Mouse (Mus musculus): Measurements from ENCODE around the gene Robo1.
A peak's percentile ranks its signal among the peaks of the same experiment; 100 is the strongest.

The Robo1 gene

DNA sequence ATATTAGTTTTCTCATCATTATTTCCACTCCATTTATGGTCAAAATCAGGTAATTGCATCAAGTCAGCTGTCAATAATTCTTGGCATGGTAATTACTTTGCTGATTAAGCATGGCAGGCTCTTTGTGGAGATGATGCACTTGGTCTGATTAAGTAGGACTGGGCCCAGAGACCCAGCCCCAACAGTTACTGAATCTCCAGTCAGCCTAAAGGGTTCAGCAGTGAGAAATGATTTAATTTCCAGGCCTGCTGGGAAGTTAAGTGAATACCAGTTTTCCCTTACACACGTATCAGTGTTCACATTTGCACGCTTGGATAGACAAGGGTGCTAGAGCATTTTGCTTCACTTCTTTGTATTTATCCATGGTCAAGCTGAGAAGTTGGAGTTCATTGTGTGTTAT, 526.2 kb downstream of the Robo1 start:
- DNase-seq, result no peak

DNA sequence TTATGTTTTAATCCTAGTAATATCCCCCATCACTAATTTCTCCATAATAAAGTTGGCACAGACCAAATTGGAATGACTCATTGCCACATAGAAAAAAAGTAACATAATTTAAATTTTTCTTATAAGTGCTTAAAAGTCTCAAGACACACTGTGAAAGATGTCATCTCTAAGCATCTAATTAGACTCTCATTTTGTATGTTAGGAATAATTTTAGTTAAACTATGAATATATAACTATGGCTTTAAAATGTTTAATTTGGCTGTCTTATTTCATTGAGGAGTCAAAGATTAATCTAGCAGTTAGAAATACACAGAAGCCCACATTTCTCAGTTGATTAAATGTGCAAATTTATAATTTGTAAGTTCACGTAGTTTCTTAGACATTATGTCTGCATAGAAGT, 530.9 kb downstream of the Robo1 start:
- DNase-seq, result no peak

DNA sequence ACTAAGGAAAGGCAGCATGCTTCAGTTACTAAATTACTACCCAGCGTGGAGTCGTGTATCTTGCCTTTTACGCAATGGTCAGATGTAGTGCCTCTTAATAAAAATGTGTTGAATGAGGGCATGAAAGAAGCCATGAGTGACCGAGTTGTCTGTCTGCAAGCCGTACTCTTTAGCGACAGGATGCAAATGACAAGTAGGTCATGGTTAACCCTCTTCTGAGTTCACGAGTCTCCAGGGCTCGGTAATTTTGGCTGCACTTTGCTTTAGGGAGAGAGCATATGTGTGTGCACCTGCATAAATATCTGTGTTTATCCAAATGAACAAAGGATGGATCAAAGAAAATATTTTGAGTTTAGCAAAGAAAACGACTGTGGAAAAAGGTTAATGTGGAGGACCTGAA, 533.0 kb downstream of the Robo1 start:
- peak; percentile 40 for DNase-seq

DNA sequence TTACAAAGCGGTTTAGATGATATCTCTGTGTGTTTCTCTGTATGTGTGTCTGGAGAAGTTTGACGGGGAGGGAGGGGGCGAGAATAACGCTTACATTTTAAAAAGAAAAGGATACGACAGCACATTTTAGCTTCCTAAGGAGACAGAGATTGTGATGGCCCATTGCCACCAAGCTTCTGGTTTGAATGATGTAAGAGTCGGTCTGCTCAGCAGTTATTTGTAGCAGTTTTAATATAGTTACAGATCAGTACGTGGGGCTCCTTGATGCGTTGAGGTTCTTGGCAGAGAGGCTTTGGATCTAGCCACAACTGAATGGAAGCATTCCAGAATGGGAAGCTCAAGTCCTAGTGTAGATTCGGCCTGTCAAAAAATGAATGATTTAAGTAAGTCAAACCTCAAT, 546.0 kb downstream of the Robo1 start:
- DNase-seq, result peak; percentile 25

DNA sequence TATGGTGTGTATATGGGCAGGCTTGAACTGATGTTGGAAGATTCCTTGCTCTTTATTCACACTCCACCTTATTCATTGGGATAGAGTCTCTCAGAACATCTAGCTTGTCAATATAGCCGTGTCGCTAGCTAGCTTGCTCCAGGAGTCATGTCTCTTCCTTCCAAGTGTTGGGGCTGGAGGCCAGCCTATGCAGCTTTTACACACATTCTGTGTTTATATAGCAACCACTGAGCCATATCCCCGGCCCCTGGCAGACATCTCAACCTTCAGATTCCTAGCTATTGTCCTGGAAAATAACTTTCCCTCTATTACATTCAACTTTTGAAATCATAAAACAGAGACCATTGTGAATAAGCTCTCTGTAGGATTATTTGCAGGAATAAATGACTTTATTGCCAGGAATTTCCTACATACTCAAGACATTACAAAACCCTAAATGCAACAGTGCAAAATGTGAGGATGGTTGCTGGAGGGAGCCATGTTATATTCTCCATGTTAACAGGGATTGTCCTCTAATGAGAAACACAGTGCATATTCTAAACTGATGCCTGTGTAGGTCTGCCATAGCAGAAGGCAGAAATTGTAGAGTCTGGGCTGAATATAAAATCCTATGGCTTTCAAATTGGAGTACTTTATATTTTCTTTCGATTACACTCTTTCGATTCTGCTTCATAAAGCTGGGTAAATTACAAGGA, 546.9 kb downstream of the Robo1 start:
- DNase-seq, result no peak

DNA sequence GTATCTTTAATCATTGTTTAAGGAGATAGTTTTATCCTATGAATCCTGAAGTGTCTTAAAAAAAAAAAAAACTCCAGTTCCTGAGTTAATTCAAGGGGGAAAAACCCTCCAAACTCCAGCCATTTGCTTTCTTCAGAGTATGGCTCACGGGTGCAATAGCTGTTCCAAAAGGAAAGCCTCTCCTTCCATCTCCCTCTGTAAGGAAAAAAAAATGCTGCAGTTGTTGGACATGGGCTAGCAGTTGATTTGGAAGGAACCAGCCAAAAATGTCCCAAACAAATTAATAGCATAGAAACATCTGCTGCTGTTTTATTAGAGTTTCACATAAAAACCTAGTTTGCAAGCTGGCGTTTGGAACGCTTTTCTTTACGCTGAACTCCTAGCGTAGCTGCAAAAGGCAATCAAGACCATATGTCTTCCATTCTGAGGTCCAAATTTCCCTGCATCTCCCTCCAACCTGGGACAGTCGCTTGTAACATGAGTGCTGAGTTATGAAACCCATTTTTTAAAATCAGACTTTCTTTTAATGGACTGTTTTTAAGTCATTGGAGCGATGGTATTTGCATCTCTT, 553.7 kb downstream of the Robo1 start:
- no peak for DNase-seq

DNA sequence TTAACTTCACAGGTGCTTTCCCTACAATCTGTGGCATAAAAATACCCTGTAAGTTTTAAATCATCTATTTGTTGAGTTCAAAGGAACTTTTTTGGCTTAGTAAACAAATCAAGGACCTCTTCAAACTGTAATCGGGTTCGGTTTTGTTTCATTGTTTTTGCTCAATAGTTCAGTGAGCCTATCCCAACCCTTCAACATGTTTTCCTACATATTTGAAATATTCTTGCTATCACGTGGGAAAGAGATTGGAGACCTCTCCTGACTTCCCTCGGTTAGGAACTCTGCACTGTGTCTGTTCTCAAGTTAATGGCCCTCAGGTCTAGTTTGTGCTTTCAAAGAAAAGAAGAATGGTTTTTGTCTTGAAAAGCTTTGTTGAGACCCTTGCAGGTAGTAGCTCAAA, 557.9 kb downstream of the Robo1 start:
- DNase-seq, result no peak

DNA sequence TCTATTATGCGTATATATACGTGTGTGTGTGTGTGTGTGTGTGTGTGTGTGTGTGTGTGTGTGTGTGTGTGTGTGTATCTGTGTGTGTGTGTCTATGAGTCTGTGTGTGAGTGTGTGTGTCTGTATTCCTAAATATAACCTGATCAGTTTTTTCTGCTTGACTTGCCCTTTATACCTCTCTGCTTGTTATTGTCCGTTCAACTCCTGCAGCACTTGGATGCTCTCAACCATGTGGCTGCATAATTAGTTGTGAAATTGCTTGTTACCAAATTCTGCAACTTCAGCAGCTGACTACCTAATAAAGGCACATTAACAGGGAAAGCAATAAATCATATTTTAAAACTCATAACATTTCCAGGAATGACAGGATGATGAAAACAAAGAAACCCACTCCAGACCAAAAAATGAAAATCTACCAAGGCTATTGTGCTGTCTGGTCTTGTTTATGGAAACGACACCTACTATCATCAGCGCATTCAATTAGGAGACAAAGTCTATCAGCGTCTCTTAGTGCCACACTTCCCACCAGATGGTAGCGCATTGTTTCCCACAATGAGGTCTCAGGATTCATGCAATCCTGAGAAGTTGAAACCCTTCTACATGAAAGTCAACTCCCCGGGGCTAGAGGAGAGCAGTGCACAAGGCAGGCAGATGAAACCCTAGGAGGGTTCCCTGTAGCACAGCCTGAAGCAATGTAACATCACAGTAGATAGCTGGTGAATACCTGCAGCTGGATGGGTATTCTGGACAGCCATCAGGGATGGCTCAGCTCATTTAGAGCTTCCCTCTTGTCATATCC, 567.0 kb downstream of the Robo1 start:
- DNase-seq, result no peak

DNA sequence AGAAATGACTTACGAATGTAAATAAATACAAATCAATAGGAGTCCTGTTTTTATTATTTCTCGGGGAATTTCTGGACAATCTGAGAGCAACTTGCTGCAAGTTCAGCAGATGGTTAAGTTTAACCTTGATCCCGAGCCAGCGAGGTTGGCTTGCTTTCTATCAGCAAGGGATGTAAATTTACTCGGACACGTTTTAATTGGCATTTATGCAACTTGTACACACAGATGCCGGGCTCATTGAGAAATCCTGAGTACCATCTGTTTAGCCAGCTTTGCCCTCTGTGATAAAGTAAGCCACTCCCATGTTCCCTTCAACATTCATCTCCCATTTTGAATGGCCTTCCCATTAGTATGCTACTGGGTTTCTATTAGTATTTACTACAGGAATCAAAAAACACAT, 580.0 kb downstream of the Robo1 start:
- peak; percentile 69 for DNase-seq

DNA sequence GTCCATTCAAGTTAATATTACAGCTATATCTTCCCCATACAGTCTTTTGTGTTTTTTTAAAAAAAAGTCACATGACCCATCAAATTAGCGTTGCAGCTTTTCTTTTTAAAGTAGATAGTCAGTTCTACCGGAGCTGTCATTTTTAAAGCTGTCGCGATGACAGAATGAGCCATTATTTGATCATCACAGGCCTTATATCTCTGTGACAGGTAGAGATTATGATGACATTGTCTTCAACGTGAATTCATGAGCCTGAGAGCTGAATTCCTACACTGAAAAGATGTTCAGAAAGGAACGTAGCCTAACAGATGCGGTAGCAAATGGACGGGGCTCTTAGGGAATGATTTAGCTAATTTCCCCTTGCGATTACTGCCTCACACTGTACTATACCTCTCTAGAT, 581.3 kb downstream of the Robo1 start:
- DNase-seq, result no peak

DNA sequence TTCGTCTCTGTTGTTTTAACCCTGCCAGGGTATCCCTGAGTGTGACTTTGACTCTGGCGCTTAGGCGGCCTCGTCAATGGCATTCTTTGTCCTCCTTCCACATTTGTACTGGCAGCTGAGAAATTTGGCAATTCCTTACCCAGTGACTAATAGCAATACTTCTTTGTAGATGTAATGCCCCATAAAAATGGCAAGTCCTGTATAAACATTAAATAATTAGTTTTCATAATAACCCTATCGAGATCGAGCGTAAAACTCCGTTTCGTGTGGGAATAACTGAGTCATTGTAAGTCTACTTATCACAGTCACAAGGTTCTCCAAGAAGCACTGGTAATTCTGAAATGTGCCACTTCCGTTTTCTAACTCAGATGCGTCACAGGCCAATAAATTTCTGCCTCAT, 589.0 kb downstream of the Robo1 start:
- DNase-seq, result no peak

DNA sequence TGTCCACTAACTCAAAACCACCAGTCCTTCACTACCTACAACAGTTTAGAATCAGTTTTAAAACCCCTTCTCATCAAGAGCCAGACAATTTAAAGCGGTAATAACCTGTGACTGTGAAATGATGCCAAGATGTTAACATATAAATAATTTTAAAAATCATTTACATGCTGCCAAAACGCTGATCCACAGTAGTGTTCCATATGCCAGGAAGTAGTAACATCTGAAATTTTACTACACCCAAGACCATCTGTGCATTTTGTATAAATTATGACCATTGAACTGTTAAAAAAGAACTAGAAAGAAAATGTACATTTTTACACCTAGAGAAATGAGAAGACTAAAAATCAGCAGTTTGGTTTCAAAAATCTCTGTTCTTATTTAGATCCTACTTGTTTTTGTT, 600.8 kb downstream of the Robo1 start:
- DNase-seq, result no peak

DNA sequence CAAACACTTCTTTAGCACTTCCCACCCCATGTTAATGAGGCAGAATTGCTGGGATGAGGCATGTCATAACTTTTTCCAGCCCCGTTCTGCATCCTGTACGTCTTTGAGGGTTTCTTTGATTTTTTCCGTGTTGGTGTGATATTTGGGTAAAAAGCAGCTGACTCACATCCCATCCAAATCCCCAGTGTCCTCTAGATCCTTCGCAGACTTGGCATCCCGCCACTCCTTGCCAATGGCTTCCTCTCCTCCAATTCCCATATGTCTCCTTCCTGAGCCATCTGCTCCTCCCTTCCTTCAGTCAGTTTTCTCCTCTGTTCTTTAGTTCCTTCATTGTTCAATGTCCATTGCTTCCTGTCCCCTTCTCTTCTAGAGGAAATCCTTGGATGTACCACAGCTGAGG, 605.0 kb downstream of the Robo1 start:
- DNase-seq, result peak; percentile 91

DNA sequence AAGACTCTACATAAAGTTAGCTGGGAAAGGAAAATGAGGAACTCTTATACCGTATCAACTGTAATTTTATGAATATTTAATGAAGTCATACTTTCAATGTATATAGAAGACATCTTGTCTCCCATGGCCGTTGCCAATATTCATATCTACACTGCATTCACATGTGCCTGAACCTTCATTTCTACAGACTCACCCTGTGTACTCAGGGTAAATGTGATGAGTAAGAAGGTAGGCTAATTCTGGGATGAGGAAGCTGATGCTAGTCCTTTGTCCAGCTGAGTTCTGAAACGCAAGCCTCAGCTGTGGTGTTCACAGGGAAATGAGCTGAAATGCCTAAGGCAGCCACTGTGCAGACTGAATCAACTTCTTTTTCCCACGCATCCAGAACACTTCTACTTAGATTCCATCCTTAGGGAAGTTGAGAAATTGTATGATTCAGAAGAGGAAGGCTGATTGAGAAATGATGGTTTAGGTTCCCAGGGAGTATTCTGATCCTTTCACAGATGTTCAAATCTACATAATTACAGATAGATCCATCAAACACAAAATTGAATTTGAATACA, 606.0 kb downstream of the Robo1 start:
- no peak for DNase-seq

DNA sequence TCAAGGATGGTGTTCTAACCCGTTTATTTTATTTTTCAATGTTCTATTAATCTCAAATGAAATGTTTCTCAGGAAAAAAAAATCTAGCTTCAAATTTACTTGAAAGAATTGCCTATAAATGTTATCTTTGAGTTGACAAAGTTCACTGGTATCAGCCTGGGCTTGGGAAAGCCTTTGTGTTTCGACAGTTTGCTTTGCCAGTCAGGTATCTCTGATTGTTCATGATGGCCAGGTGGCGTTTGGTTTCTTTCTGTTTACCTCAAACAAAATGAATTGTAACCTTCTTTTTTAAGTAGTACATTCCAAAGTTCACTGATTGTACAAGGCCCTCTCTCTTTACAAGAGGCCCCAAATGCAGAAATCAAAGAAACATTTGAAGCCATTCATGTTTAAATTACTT, 611.9 kb downstream of the Robo1 start:
- no peak for DNase-seq

DNA sequence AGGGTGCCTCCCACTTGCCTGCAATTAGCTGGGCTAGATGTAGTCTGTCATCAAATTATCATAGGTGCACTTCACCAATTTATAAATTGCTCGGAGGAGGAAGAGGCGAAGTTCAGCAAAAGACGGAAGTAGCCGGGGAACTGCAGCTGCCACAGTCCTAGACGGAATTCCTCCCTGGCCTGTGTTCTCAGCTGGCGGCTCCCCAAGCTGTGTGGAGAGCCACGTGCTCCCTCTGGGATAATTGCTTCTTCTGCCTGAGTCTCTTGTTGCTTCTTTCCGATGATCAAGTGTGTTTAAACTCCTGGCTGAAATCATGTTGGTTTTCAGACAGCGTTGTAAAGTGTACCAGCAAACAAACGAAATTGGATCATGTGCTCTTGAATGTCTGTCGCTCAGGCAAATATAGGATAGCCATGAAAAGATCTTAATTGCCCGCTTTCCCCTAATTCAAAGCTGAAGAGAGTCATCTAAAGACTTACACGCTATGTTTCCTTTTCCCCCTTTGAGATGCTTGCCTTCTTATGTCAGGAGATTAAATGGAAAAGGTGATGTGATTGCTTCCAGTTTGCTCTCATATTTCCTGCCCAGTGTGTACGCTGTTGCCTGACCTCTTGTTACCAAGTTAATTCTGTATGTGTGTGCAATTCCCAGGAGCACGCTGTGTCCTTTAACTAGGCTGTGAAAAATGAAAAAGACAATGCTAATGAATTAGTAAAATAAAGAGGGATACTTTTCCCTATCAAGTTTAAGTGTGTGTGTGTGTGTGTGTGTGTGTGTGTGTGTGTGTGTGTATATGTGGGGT, 616.5 kb downstream of the Robo1 start:
- peak; percentile 48 for DNase-seq

DNA sequence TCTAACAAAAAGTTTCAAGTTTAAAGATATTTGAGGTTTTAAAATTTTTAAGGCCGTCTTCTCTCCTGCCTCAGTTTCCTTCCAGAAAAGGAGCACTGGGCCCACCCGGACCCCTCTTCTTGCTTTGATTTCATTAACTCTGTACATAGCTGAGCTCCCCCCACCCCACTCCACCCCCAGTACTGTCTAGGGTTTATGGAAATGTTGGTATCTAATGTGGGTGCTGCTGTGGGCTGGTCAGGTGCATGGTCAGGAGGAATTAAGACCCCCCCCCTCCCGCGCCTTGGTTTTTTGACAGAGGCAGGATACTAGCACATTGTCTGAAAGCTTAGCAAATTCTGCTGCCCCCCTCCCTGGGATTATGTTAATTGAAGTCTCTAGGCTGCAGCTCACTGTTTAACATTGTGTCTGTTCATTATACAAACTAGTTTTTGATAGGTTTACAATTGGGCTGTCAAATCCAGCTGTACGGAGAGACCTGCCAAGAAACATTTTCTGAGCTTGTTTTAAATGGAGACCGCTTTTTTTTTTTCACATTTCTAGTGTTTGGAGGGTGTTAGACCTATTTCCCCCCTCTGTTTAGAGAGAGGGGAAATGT, 620.5 kb downstream of the Robo1 start:
- no peak for DNase-seq

DNA sequence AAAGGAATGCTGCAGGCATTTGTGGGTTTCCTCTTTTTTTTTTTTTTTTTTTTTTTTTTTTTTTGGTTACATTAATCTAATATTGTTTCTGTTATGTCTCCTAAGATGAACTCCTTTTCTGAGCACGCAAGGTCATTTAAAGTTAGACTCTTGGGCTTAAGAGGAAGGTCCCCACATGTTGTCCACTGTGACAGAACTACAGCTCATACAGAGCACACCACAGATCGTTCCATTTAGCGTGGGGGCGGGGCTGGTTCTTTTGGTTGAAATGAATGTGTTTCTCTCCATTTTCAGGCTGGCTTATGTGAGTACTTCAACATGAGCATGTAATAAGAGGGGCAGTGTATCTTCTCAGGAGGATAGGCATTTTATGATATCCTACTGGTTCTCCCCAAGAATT, 622.8 kb downstream of the Robo1 start:
- DNase-seq, result no peak

DNA sequence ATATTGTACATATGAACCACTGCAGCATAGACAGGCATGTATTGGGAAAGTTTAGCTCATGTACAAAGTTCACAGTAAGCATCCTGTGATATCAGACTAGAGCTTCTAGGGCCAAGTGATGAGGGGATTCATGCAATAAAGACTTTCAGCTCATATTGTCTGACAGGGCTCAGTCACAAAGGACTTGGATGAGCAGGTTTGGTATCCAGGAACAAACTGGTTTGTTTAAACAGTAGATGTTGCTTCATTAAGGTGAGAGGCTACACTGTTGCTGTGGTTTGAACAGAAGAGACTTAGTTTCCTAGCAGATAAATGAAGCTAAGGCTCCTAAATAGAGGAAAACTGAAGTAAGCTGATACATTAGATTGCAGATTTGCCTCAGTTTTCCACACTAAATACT, 626.8 kb downstream of the Robo1 start:
- no peak for DNase-seq

DNA sequence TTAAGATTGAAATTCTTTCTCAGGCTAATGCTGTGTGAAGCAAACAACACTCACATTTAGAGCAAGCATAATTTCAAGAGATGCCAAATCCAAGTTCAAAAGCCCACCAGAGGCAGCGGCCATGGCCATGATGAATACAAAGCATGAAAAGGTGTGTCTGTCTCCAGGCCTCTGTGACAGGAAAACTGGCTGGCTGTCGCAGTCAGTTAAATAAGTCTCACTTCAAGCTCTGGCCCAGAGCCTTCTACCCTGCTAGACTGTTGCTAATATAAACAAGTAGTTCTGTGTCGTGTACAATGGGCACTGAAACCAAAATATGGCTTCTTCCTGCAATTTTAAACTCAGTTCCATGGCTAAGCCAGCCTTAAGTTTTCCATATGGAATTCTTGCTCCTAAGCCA, 629.1 kb downstream of the Robo1 start:
- no peak for DNase-seq

DNA sequence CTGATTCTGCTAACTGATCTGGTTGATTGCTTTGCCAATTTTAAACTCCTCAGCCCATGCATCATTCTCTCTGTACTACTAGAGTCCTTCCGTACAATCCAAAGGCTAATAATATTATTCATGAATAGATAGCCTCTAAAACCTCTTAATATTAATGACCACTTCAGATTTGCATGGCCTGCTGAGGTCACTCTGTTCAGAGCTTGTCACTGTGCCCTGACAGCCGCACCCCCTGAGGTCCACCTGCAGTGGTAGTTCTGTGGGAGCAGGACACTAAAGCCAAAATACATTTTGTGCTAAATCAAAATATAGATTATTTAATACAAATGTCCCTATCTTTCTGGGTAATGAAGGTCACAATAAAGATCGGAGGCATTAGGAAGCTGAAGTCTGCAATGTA, 631.8 kb downstream of the Robo1 start:
- DNase-seq, result no peak

DNA sequence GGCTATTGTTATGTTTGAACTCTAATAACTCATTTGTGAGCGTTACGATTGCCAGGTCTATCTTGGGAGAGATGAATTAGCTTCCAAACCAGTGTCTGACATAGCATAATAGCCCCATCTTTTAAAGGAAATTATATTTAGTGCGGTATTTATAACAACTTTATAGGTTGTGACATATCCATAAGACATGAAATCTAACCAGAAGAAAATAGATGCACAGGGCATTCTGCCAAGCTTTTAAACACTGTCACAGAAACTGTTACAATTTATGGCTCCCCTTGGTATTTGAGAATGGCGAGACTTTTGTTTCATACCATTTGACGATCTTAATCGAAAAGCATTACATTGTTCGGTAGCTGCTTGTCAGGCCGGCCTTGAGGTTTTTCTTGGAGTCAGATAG, 632.7 kb downstream of the Robo1 start:
- no peak for DNase-seq

DNA sequence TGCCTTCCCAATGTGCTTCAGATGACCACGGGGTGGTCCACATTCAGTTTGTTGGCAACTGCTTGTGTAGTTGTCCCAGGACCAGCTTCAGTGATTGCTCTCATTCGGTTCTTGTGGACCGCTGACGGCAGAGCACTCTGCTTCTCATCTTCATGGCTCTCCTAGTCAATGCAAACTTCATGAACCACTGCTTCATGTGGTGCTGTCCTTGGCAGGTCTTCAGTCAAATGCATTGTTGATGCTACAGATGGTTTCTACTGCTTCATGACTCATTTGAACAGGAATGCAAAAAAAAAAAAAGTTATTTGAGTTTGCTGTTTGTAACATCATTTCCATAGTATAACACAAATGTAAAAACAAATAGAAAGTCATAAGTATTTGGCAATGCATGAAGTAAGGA, 636.3 kb downstream of the Robo1 start:
- DNase-seq, result no peak
